Mouse (Mus musculus) thymus, postnatal 36 days (tissue): Measurements from ENCODE around the gene Creb5.
A peak's percentile ranks its signal among the peaks of the same experiment; 100 is the strongest.

Experiments used
- DNase-seq, 2 experiments: peaks; one replicate each; pipeline ENCODE4 v3.0.0; 2022; ENCODE audit warnings: mixed read lengths in 2 of 2

The Creb5 gene

GRCm38 (mm10) chr6:53710560-53710959 lies 423.5 kb downstream of the Creb5 start:
- no peak for DNase-seq

- DNase-seq, result no peak
Observed at GRCm38 (mm10) chr6:53713152-53713551, 426.1 kb downstream of the Creb5 start.

GRCm38 (mm10) chr6:53714908-53715321 lies 427.8 kb downstream of the Creb5 start:
- no peak for DNase-seq

- no peak for DNase-seq
Observed at GRCm38 (mm10) chr6:53716013-53716412, 428.9 kb downstream of the Creb5 start.

- DNase-seq, result no peak
Observed at GRCm38 (mm10) chr6:53720009-53720408, 432.9 kb downstream of the Creb5 start.

GRCm38 (mm10) chr6:53721595-53721994 lies 434.5 kb downstream of the Creb5 start:
- peak; percentile 46 to 58 for DNase-seq

GRCm38 (mm10) chr6:53722694-53723093 lies 435.6 kb downstream of the Creb5 start:
- no peak for DNase-seq

GRCm38 (mm10) chr6:53730487-53730886 lies 443.4 kb downstream of the Creb5 start:
- DNase-seq, result no peak

- no peak for DNase-seq
Observed at GRCm38 (mm10) chr6:53730996-53731485, 444.0 kb downstream of the Creb5 start.

GRCm38 (mm10) chr6:53733546-53733945 lies 446.5 kb downstream of the Creb5 start:
- DNase-seq, result no peak

- no peak for DNase-seq
Observed at GRCm38 (mm10) chr6:53733999-53734398, 446.9 kb downstream of the Creb5 start.

- no peak for DNase-seq
Observed at GRCm38 (mm10) chr6:53735696-53736095, 448.6 kb downstream of the Creb5 start.

- no peak for DNase-seq
Observed at GRCm38 (mm10) chr6:53738206-53738605, 451.1 kb downstream of the Creb5 start.

- DNase-seq, result no peak
Observed at GRCm38 (mm10) chr6:53741222-53741621, 454.2 kb downstream of the Creb5 start.
